Mouse (Mus musculus) embryonic facial prominence, embryonic 11.5 days (tissue): ENCODE results near the gene Arid2. TPM values are rescaled to one million over a fixed set of nuclear protein-coding genes. Genes with fewer than 3 reads are reported as not detected.
"Not testable (repeated sequence)": the region's sequence is repeated elsewhere in the genome, so short reads cannot be mapped to it uniquely, and the experiment has no call there.

Source experiments
- ATAC-seq: fragments of 200-750 bp; cut with Nextera tagmentation; replicated peaks from 2 replicates; pipeline ENCODE4 v1.8.0; 2017; ENCODE audit warnings: low read depth; ENCODE audit not compliant: insufficient number of reproducible peaks, low FRiP score, low TSS enrichment
- DNase-seq: peaks from one replicate; pipeline ENCODE4 v3.0.0-alpha.2; 2015; ENCODE audit warnings: low spot score
- H3K27ac ChIP-seq: fragments of 300-500 bp; sonication (generic); replicated peaks from 2 replicates; pipeline ENCODE4 v1.5.1; 2014; ENCODE audit warnings: mild to moderate bottlenecking, low read depth, low read length, control low read depth
- H3K27me3 ChIP-seq: fragments of 300-500 bp; sonication (generic); 2 replicates; pipeline ENCODE4 v1.6.1; 2014; ENCODE audit warnings: mild to moderate bottlenecking, low read length, moderate library complexity, mixed read lengths; ENCODE audit not compliant: control insufficient read depth, insufficient read depth
- H3K36me3 ChIP-seq: fragments of 300-500 bp; sonication (generic); replicated peaks from 2 replicates; pipeline ENCODE4 v1.6.1; 2014; ENCODE audit warnings: low read depth, mild to moderate bottlenecking, low read length, moderate library complexity, mixed read lengths; ENCODE audit not compliant: control insufficient read depth, insufficient read depth
- H3K4me1 ChIP-seq: fragments of 300-500 bp; sonication (generic); 2 replicates; pipeline ENCODE4 v1.6.1; 2014; ENCODE audit warnings: low read length, mixed read lengths; ENCODE audit not compliant: control insufficient read depth, insufficient read depth
- H3K4me2 ChIP-seq: fragments of 300-500 bp; sonication (generic); 2 replicates; pipeline ENCODE4 v1.6.1; 2014; ENCODE audit warnings: low read depth, mild to moderate bottlenecking, control low read depth, low read length, moderate library complexity
- H3K4me3 ChIP-seq: fragments of 300-500 bp; sonication (generic); 2 replicates; pipeline ENCODE4 v1.5.1; 2014; ENCODE audit warnings: low read depth, low read length, control low read depth
- H3K9ac ChIP-seq: fragments of 300-500 bp; sonication (generic); replicated peaks from 2 replicates; pipeline ENCODE4 v1.6.1; 2014; ENCODE audit warnings: mild to moderate bottlenecking, control low read depth, low read length
- H3K9me3 ChIP-seq: fragments of 300-500 bp; sonication (generic); replicated peaks from 2 replicates; pipeline ENCODE4 v1.6.1; 2016; ENCODE audit warnings: mild to moderate bottlenecking, low read length, inconsistent platforms, mixed read lengths; ENCODE audit not compliant: control insufficient read depth
- WGBS: fragments of 180-500 bp; shearing (Covaris S2); extraction: QIAGEN DNeasy Blood & Tissue Kit; methylation state at CpG from one replicate; pipeline ENCODE4 v1.1.7; 2014; 5-methylcytosine and 5-hydroxymethylcytosine counted together
- polyA plus RNA-seq: library from polyadenylated mRNA; unstranded; fragments of >200 nt; fragmentation: Nextera tagmentation; extraction: Ambion mirVana; gene quantifications from 2 replicates; pipeline ENCODE4 v1.2.1, GENCODE M21; 2014

The Arid2 gene
- polyA plus RNA-seq, 1 experiment from 2014 or later: 39.3 TPM

- no peak for ATAC-seq
- no peaks in the 10 kb centered on the region; the same call in 1 of the 2 replicates for H3K36me3 ChIP-seq
- WGBS: 62% methylated on average over 2 of the region's 2 CpGs
Observed at GRCm38 (mm10) chr15:96407151-96407550, 119.8 kb downstream of the Arid2 start.

GRCm38 (mm10) chr15:96408717-96409121, 121.4 kb downstream of the Arid2 start:
- ATAC-seq (no peak), DNase-seq (no peak)
- no peak overlapping the region for H3K4me3 ChIP-seq
- no peaks in the 10 kb centered on the region for H3K4me1 ChIP-seq
- no peak overlapping the region for H3K9ac ChIP-seq
- H3K4me2 ChIP-seq: no peak overlapping the region
- H3K9me3 ChIP-seq: no peaks in the 10 kb centered on the region
- WGBS: 92% methylated on average over 6 of the region's 6 CpGs
- no peak overlapping the region for H3K27ac ChIP-seq
- H3K36me3 ChIP-seq: no peaks in the 10 kb centered on the region; the same call in 1 of the 2 replicates
- no peaks in the 10 kb centered on the region for H3K27me3 ChIP-seq

More at GRCm38 (mm10) chr15:96407151-96407550, 119.8 kb downstream of the Arid2 start:
- Histone ChIP-seq H3K27ac (no peak overlapping the region; the same call in 1 of the 2 replicates), H3K4me1 (no peaks in the 10 kb centered on the region), H3K27me3 (no peaks in the 10 kb centered on the region), H3K4me3 (no peak overlapping the region), H3K9ac (no peak overlapping the region), H3K9me3 (no peaks in the 10 kb centered on the region), H3K4me2 (no peak overlapping the region)
- no peak for DNase-seq

GRCm38 (mm10) chr15:96418161-96418560, 130.8 kb downstream of the Arid2 start:
- DNase-seq: no peak
- 94% methylated on average over 12 of the region's 12 CpGs for WGBS
- H3K36me3 ChIP-seq: peaks cover 17% of the 10 kb centered on the region
- H3K4me1 ChIP-seq: no peaks in the 10 kb centered on the region
- H3K27me3 ChIP-seq: no peaks in the 10 kb centered on the region
- ATAC-seq: no peak
- no peaks in the 10 kb centered on the region for H3K9me3 ChIP-seq
- no peak overlapping the region for H3K9ac ChIP-seq
- no peak overlapping the region for H3K4me2 ChIP-seq
- H3K4me3 ChIP-seq: no peak overlapping the region
- H3K27ac ChIP-seq: no peak overlapping the region

GRCm38 (mm10) chr15:96419920-96420319, 132.6 kb downstream of the Arid2 start:
- H3K9ac ChIP-seq: no peak overlapping the region
- no peaks in the 10 kb centered on the region for H3K9me3 ChIP-seq
- ATAC-seq: no peak
- 94% methylated on average over 8 of the region's 8 CpGs for WGBS
- H3K4me3 ChIP-seq: no peak overlapping the region
- no peak overlapping the region for H3K27ac ChIP-seq
- H3K36me3 ChIP-seq: peaks cover 16% of the 10 kb centered on the region
- no peaks in the 10 kb centered on the region for H3K4me1 ChIP-seq
- no peaks in the 10 kb centered on the region for H3K27me3 ChIP-seq
- no peak for DNase-seq
- H3K4me2 ChIP-seq: no peak overlapping the region

- H3K4me1 ChIP-seq: no peaks in the 10 kb centered on the region
- no peak overlapping the region for H3K4me2 ChIP-seq
- H3K9ac ChIP-seq: no peak overlapping the region
- no peaks in the 10 kb centered on the region for H3K9me3 ChIP-seq
- WGBS: 91% methylated on average over 1 of the region's 1 CpGs
- DNase-seq (no peak), ATAC-seq (no peak)
- H3K36me3 ChIP-seq: peaks cover 3% of the 10 kb centered on the region
- H3K27ac ChIP-seq: no peak overlapping the region
- H3K4me3 ChIP-seq: no peak overlapping the region
- H3K27me3 ChIP-seq: no peaks in the 10 kb centered on the region
Observed at GRCm38 (mm10) chr15:96434202-96434601, 146.9 kb downstream of the Arid2 start.

DNA sequence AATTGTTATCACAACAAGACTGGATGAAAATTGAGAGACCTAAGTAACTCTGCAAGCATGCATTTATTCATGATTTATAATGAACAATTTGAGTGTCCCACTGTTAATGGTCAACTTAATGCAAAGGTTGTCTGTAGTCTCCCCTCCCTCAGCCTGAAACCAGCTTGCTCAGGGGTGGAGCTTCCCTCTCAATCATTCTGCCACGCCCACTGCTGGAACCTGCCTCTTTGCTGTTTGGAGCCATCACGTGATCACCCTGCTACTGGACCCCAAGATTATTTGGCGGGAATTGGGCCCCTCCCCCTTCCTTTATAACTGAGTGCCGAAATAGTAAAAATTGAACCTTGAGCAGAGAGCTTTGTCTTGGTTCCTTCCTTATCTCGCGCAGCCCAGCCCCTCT, 154.2 kb downstream of the Arid2 start:
- H3K27me3 ChIP-seq, H3K9me3 ChIP-seq, H3K4me2 ChIP-seq, DNase-seq, H3K4me1 ChIP-seq, H3K27ac ChIP-seq, H3K9ac ChIP-seq, H3K4me3 ChIP-seq, H3K36me3 ChIP-seq, ATAC-seq: not testable (repeated sequence)
- 76% methylated on average over 3 of the region's 6 CpGs for WGBS

- Histone ChIP-seq H3K4me2 (no peak overlapping the region), H3K9me3 (no peaks in the 10 kb centered on the region), H3K4me3 (no peak overlapping the region), H3K4me1 (no peaks in the 10 kb centered on the region), H3K27ac (no peak overlapping the region), H3K9ac (no peak overlapping the region), H3K36me3 (peaks cover 3% of the 10 kb centered on the region; the same call in 1 of the 2 replicates), H3K27me3 (no peaks in the 10 kb centered on the region)
- no peak for ATAC-seq
- 83% methylated on average over 10 of the region's 10 CpGs for WGBS
- no peak for DNase-seq
Observed at GRCm38 (mm10) chr15:96446785-96447184, 159.5 kb downstream of the Arid2 start.

- Histone ChIP-seq H3K36me3 (peaks cover 4% of the 10 kb centered on the region; the same call in 1 of the 2 replicates), H3K4me3 (no peak overlapping the region), H3K27ac (no peak overlapping the region), H3K9ac (no peak overlapping the region), H3K4me1 (no peaks in the 10 kb centered on the region), H3K4me2 (no peak overlapping the region), H3K27me3 (no peaks in the 10 kb centered on the region), H3K9me3 (no peaks in the 10 kb centered on the region)
- ATAC-seq: no peak
- 92% methylated on average over 7 of the region's 7 CpGs for WGBS
- no peak for DNase-seq
Observed at GRCm38 (mm10) chr15:96448656-96449299, 161.5 kb downstream of the Arid2 start.
